Mouse (Mus musculus) v-Abl transformed pro-B cells (cell line): ENCODE measurements around the gene Rtkn2.

Source experiments
- in situ Hi-C, 2 experiments: fragments of 400-800 bp; cut with MboI; formaldehyde crosslinking; loops; one replicate each; pipeline ENCODE4 v1.15.1; 2025; ENCODE audit not compliant: unreplicated experiment in 2 of 2

Gene Rtkn2

DNA sequence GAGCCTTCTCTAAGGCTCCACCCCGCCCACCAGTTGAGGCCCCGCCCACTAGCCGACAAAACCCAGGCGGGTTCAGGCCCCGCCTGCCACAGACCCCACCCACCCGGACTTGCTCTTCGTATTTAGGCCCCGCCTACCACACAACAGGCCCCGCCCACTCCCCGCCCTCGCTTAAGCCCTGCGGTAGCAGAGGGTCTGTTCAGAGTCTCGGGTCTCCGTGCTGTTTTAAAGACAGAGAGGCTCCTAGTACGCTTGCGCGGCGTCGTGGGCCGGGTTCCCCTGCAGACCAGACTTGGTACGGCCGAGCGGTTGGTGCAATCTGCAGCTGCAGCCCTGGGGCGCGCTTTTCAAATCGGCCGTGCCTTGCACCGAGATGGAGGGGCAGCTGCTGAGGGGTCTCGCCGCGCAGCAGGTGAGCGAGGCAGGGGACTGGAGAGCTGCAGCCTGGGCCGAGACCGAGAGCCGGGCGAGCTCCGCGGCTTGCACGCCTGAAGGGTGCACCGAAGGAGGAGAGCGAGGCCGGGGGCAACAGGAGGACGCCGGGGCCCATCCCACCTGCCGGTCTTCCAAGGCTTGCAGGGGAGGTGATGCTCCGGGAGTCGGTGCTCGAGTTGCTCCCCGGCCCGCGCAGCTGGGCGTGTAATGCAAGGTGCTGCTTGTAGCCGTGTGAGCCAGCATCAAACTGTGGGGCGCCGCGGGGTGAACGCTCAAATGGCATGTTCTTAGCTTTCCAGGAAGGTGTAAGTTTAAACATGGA, at the start of gene Rtkn2:
Rtkn2 (plus strand) TSS at position 170 of the 757 bp plus-strand sequence.
- in situ Hi-C loops = loop anchor here (5.0 to 25.0 kb wide), 5 partner anchors 445 to 1333 kb away; partner anchors contain the start of gene Egr2 (in 1 of the 2)

DNA sequence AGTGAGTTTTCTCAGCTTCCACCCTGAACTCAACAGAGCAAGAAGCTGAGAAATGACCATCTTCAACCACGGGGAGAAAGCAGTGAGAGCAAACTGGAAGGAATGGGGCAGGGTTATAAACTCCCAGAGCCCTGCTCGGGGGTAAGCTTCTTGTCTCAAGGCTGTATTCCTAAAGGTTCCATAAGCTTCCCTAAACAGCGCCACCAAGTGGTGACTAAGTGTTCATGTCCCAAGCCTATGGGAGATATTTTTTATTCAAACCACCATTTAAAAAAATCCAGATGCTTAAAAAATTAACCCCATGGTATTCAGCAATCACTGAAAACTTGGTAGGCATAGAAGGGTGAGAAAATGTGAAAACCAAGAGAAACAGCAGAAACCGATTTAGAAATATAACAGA, 48.0 kb upstream of the Rtkn2 start:
- in situ Hi-C loops = no loop called here

DNA sequence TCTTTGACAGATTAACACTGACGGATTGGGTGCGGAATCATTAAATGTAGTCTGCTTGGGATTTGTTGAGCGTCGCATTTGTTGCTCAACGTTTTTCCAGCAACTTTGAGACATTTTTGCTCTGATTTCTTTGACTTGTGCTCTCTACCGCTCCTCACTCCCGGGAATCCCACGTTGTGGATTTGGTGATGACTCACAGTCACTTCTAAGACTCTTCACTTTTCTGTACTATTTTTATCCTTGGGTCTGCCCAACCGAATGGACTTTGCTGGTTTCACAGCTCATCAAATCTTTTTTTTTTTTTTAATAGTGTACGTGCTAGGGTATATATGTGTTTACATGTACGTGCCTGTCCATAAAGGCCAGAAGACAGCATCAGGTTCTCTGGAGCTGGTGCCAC, 46.6 kb upstream of the Rtkn2 start:
- in situ Hi-C loops = no loop called here

DNA sequence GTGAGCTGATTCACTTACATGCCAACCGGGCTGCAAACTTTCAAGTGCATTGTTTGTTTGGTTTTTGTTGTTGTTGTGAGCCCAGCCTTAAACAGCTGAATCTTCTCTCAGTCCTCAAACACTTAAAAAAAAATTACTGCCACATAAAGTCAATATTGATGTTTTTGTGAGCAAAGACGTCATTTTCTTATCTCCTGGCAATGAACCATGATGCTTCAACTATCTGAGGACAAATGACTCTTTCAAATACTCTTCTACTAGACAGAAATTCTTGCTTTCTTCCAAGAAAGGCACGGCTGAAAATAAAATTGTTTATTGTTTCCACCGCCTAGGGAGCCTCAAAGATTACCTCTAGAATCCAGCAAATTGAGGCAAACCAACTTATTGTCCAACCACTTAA, 42.4 kb upstream of the Rtkn2 start:
- in situ Hi-C loops = no loop called here

DNA sequence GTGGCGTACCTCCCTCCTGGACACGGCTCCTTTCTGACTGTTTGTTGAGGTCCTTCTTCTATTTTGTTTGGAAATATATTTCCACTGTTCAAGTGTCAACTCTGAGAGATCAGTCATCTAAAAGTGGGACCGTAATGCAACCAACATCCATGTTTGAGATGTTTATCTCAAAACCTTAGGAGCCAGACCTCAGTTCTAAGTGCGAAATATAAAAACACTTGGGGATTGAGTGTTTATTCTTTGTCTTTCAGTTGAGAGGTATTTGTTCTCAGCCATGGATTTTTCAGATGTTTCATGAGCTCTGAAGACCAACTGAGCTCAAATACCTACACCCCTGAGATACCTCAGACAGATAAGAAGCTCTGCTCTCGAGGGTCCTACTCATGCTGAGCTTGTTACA, 41.6 kb upstream of the Rtkn2 start:
- in situ Hi-C loops = no loop called here

DNA sequence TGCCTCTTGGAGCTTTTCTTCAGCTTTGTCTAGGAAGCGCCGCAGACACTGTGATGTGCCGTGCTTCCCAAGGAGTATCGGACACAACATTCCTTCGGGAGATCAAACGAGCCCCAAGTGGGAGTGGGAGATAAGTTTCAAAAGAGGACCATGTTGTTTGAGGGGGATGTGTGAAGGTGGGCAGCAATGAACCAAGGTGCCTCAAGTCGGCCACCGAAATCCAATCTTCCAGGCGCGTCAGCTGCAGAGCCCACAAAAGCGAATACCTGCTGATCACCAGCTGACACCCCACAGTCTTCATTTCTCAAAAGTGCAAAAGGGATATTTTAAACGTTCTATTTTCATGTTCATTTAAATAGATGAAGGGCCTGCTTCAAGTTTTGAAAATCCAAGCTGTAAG, 39.8 kb upstream of the Rtkn2 start:
- in situ Hi-C loops = no loop called here

DNA sequence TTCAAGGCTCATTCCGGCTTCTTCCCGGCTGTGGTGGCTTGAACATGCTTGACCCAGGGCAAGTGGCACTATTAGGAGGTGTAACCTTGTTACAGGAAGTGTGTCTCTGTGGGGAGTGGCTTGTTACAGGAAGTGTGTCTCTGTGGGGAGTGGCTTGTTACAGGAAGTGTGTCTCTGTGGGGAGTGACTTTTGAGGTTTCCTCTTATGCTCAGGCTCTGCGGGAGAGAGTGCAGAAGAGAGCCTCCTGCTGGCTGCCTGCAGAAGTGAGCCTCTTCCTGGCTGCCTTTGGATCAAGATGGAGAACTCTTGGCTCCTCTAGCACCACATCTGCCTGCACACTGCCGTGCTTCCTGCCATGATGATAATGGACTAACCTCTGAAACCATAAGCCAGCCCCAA, 35.9 kb upstream of the Rtkn2 start:
- in situ Hi-C loops = no loop called here

DNA sequence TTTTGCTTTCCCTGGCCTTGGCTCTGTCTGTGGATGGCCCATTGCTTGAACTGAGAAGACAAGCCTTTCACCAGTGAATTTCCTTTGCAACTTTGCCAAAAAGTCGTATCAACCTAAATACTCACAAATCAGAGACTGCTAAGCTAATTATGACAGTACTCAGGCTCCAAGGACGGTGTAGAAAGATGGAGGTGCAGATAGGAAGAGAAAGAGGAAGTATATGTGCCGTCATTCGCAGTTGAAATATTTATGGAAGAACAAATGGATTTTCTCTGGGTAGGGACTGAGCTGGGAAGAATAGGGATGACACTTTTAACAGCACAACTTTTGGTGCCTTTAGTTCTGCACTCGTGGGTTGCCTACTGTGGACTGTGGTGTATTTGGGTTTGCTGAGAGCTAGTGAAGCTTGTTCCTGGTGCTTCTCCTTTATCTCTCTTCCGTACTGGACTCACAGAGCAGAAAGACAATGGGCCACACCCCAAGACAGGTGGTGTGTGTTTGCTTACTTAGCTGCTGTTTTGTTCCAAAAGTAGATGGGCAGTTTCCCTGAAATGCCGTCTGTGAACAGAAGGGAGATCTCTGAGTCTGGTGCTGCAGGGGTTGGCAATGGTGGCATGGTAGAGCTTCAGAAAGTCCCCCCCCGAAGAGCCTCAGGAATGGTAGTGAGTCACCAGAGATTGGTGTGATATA, 29.2 kb upstream of the Rtkn2 start:
- in situ Hi-C loops = no loop called here

DNA sequence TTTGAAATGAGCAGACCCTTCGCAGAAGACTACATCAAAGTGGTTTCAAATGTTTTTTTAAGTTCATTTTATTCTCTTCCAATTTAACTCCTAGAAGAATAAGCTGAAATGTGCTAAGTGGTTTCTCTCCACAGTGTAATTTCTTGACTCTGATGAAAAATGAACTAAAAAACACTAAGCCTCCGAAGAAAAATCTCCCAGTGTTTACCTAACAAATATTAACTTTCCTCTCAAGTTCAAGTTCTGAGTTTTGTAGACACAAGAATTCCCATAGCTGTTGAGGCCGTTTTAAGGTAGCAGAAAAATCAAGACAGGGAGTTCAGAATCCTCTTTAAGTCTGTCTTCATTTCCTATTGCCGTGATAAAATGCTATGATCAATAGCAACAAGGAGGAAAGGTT, 27.7 kb upstream of the Rtkn2 start:
- in situ Hi-C loops = no loop called here

DNA sequence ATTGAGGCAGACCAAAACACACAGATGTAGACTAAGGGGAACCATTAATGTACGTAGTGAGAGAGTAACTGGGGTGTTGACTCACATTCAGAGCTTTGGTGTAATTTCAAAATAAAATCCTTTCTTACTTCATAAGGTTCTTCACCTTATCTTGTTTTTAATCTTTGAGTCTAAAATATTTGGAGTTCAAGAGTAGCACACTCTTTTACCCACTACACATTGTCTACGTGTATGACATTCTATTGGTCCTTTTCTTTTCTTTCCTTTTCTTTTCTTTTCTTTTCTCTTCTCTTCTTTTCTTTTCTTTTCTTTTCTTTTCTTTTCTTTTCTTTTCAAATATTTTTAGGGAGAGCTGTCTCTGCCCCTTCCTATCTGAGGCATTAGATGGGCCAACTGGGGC, 23.4 kb upstream of the Rtkn2 start:
- in situ Hi-C loops = no loop called here

DNA sequence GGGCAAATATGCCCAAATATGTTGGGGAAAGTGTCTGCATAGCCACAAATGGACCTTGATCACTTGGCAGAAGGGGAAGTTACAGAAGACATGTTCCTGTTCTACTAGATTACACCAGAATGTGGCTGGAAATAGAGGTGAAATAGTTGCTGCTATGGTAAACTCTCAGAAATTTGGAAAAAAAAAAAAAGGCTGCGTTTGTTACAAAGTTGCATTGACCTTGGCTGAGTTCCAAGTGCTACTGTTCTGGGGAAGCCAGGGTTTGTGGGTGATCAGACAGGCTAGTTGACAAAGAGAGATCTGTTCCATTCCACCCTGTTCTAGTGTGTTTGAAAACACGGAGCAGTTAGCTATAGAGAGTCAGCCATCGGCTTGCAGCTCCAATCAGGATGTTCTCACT, 19.4 kb upstream of the Rtkn2 start:
- in situ Hi-C loops = no loop called here

DNA sequence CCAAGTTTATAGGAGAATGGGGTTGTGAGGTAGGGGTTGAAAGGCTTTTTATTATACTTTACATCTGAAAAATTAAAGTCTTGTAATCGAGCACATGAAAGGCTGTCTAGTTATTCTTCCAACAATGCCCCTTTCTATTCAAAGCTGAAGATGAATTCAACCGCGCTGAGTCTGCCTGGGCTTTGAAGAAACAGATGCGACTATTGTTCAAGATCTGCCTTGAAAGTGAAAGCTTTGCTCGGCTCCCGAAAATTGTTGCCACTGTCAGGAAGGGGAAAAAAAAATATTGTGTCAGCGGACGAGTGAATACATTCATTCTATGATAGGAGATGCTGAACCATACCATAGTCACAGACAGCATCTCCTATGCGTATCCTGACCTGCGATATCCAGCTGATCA, 16.9 kb upstream of the Rtkn2 start:
- in situ Hi-C loops = no loop called here

DNA sequence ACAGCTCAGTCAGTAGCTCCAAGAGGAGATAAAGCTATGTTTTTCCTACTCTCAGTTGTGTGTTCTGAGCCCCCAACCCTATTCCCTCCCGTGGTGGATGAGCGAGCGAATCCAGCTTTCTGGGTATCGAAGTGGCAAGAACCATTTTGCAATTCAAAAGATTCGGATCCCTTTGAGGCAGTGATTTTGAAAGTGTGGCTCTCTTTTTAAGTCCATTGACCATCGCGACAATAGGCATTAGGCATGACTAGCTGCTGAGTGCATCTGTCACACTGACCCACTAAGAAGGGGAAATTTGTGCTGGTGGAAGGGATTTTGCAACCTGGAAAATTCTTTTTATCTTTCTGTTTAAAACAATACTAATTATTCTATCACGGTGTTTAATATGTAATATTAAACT, 15.3 kb upstream of the Rtkn2 start:
- in situ Hi-C loops = no loop called here

DNA sequence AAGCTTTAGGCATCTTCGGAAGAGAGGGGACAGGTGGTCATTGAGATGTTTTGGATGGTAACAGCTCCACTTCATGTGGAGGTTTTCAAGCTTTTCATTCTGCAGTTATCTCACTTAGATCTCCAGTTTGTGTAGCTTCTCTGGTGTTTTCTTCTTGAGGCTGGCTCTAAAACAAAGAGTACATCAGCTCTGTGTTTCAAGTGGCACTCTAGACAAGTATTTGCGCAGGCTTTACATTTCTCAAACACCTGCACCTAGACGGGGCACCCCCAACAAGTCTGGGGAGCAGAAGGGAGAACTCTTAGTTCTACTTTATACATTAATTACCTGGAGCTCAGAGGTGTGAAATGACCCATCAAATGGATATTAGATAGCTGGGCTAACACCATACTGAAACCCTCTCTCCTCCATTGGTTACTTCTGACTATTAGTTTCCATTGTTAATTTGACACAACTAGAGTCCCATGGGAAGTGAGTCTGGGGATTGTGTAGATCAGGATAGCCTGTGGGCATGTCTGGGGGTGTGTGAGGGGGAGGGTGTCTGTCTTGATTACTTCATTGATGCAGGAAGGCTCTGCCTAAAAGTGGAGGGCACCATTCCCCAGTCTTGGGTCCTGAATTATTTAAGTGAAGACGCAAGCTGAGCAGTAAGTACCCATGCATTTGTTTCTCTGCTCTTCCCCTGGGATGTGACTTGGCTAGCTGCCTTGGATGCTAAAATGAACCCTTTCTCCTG, 14.0 kb upstream of the Rtkn2 start:
- in situ Hi-C loops = no loop called here

DNA sequence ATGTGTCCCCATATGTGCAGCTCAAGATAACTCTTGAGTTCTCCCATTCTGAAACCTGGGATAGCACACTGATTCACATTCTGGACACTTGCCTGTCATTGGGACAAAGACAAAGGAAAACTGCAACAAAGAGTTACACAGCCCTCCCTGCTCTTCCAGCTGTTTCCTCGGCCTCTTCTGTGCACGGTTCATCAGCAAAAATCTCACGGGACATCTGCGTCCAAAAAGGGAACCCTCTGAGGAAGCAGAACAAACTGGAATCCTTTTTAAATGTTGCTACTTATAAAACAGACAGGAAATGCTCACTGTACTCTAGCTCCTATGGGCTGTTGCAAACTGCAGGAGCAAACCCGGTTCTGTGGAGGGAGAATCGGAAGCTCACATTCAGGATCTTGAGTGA, 13.3 kb upstream of the Rtkn2 start:
- in situ Hi-C loops = no loop called here

DNA sequence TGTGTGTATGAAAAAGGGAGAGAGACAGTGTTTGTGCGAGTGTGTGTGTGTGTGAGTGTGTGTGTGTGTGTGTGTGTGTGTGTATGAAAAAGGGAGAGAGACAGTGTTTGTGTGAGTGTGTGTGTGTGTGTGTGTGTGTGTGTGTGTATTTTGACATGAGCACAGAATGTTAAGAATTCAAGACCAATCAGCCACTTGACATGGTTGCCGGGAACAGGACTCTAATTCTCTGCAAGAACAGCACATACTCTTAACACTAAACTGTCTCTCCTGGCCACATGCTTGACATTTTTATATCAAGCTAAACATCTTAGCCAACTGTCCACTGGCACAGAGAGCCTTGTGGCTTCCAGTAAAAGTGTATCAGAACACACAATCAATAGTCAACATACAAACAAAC, 12.4 kb upstream of the Rtkn2 start:
- in situ Hi-C loops = no loop called here

DNA sequence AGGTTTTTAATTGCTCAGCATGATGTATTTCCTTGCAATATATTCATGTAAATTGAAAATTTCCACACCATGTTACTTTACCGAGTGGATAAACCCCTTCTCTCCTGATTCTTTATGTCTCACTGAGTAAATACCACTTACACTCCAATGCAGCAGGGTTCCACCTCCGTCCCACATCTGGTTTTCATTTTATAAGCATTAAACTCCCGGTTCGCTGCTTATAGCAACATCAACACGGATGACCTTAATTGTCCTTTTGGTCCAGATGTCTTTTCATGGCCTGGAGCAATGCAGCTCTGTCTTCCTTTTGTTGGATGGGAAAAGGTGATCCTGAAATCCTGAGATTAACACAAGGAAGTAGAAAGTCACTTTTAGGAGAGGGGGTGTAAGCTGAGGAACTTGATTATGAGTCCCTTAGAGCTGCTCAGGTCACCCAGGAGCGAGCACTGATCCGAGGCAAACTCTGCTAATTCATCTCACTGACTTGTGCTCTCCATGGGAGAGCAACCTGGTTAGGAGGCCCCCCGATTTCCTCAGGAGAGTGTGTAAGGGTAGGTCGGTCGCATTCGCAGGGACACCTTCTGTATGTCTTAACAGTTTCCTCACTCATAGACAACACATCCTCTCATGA, 8.1 kb upstream of the Rtkn2 start:
- in situ Hi-C loops = loop anchor here in 1 of 2 experiments (5.0 kb wide), 1 partner anchor 434 kb away; the partner anchor contains the start of gene Egr2

DNA sequence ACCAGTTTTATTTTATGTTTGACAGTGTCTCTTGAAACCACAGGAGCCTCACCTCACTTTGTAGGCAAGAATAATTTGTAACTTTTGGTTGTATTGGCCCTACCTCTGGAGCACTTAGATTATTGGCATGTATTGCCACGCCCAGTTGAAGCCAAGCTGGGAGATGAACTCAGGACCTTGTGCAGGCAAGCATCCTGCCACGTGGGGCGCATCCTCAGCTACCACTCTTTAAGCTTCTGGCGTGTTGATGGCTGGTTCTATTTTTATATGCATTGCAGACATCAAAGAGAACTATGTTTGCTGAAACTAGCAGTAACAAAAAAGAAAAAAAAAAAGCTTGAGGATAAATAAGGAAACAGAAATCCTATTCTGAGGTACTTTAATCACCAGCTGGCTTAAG, 2.1 kb upstream of the Rtkn2 start:
- in situ Hi-C loops = loop anchor here (25.0 kb wide), 3 partner anchors 1115 to 1335 kb away; no protein-coding TSS in a partner anchor

DNA sequence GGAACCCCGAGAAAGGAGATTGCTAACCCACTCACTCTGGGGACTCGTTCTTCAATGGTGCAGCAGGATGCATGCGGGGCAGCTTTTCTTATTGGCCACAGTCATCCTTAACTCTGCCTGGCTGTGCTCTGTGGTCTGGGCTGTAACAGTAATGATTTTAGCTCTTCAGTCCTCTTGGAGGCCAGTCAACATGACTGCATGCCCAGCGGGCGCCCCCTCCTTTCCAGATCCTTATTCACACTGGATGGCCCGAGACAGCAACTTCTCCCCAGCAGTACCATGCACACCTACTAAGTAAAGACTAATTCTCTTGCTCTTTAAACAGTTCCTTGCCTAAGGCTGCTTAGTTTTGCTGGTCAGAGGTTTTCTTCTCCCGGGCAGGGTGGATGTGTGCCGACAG, 4.4 kb downstream of the Rtkn2 start:
- in situ Hi-C loops = loop anchor here (5.0 to 25.0 kb wide), 5 partner anchors 449 to 1329 kb away; partner anchors contain the start of gene Egr2 (in 1 of the 2)

DNA sequence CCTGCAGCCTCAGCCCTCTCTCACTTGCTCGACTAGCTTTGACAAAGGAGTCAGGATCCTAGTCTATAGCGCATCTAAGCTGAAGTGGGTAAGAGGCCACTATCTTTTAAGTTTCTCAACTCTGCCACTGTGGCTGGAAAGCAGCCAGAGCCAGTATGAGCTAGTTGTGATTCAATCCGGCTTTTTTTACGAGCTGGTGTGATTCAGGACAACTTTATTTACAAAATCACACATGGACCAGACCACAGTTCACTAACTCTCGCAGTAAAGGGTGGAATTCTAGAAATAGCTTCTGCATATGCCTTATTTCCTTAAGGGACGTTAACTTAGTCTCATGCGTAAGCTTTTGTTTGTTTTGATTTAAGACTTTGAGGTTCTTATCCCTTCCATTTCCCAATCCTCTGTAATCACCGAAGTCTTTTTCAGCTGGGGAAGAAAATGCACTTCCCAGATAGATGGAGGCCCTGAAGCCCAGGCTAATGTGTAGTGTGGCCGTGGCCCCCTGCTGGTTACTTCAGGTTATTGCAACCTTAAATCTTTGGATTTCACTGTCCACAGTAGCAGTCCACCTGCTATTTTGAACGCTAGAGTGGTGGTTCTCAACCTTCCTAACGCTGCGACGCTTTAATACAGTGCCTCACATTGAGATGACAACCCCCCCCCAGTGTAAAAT, 5.0 kb downstream of the Rtkn2 start:
- in situ Hi-C loops = loop anchor here (5.0 to 25.0 kb wide), 5 partner anchors 450 to 1328 kb away; partner anchors contain the start of gene Egr2 (in 1 of the 2)
